Mouse (Mus musculus) heart, embryonic 16.5 days (tissue): ENCODE results near the gene Stpg2. TPM values are rescaled to one million over a fixed set of nuclear protein-coding genes. Genes with fewer than 3 reads are reported as not detected.
"Not testable (repeated sequence)": the region's sequence is repeated elsewhere in the genome, so short reads cannot be mapped to it uniquely, and the experiment has no call there.

Source experiments
- ATAC-seq: fragments of 200-750 bp; cut with Nextera tagmentation; replicated peaks from 2 replicates; pipeline ENCODE4 v1.8.0; 2017; ENCODE audit warnings: moderate number of reproducible peaks; ENCODE audit not compliant: insufficient read depth, low FRiP score; ENCODE audit errors: extremely low read depth
- H3K27ac ChIP-seq: fragments of 300-500 bp; sonication (generic); 2 replicates; pipeline ENCODE4 v1.5.1; 2014; ENCODE audit warnings: mild to moderate bottlenecking, low read length, control low read depth, moderate library complexity
- H3K27me3 ChIP-seq: fragments of 300-500 bp; sonication (generic); 2 replicates; pipeline ENCODE4 v1.6.1; 2014; ENCODE audit warnings: low read length, mixed read lengths; ENCODE audit not compliant: control insufficient read depth, insufficient read depth
- H3K36me3 ChIP-seq: fragments of 300-500 bp; sonication (generic); 2 replicates; pipeline ENCODE4 v1.6.1; 2014; ENCODE audit not compliant: control insufficient read depth, insufficient read depth
- H3K4me1 ChIP-seq: fragments of 300-500 bp; sonication (generic); 2 replicates; pipeline ENCODE4 v1.6.1; 2014; ENCODE audit warnings: low read length, mixed read lengths; ENCODE audit not compliant: control insufficient read depth, insufficient read depth
- H3K4me2 ChIP-seq: fragments of 300-500 bp; sonication (generic); 2 replicates; pipeline ENCODE4 v1.6.1; 2014; ENCODE audit warnings: low read depth, mild to moderate bottlenecking, control low read depth, low read length
- H3K4me3 ChIP-seq: fragments of 300-500 bp; sonication (generic); 2 replicates; pipeline ENCODE4 v1.5.1; 2014; ENCODE audit warnings: mild to moderate bottlenecking, control low read depth, low read length
- H3K9ac ChIP-seq: fragments of 300-500 bp; sonication (generic); 2 replicates; pipeline ENCODE4 v1.6.1; 2014; ENCODE audit warnings: low read length, control low read depth
- H3K9me3 ChIP-seq: fragments of 300-500 bp; sonication (generic); replicated peaks from 2 replicates; pipeline ENCODE4 v1.6.1; 2016; ENCODE audit warnings: low read length; ENCODE audit not compliant: control insufficient read depth
- WGBS: fragments of 180-500 bp; shearing (Covaris S2); extraction: QIAGEN DNeasy Blood & Tissue Kit; methylation state at CpG from one replicate; pipeline ENCODE4 v1.1.7; 2014; 5-methylcytosine and 5-hydroxymethylcytosine counted together
- polyA plus RNA-seq: library from polyadenylated mRNA; unstranded; fragments of >200 nt; fragmentation: Nextera tagmentation; extraction: Ambion mirVana; gene quantifications from 2 replicates; pipeline ENCODE4 v1.2.1, GENCODE M21; 2015

The Stpg2 gene
- polyA plus RNA-seq, 1 experiment from 2014 or later = 0.09 TPM

- Histone ChIP-seq H3K9me3 (no peaks in the 10 kb centered on the region), H3K9ac (no peak overlapping the region), H3K4me2 (no peak overlapping the region), H3K4me3 (no peak overlapping the region), H3K4me1 (no peaks in the 10 kb centered on the region), H3K36me3 (no peaks in the 10 kb centered on the region), H3K27ac (no peak overlapping the region), H3K27me3 (no peaks in the 10 kb centered on the region)
- no peak for ATAC-seq
- WGBS = 88% methylated on average over 2 of the region's 2 CpGs
Observed at GRCm38 (mm10) chr3:139578496-139578895, 373.0 kb downstream of the Stpg2 start.

- H3K9me3 ChIP-seq = no peaks in the 10 kb centered on the region
- H3K4me1 ChIP-seq = no peaks in the 10 kb centered on the region
- no peak overlapping the region for H3K4me2 ChIP-seq
- no peak overlapping the region for H3K9ac ChIP-seq
- no peaks in the 10 kb centered on the region for H3K27me3 ChIP-seq
- no peak overlapping the region for H3K4me3 ChIP-seq
- H3K36me3 ChIP-seq = no peaks in the 10 kb centered on the region
- H3K27ac ChIP-seq = no peak overlapping the region
- ATAC-seq = no peak
Observed at GRCm38 (mm10) chr3:139581298-139581697, 375.8 kb downstream of the Stpg2 start.

- Histone ChIP-seq H3K9me3 (no peaks in the 10 kb centered on the region; the same call in 1 of the 2 replicates), H3K9ac (no peak overlapping the region), H3K4me1 (no peaks in the 10 kb centered on the region), H3K4me2 (no peak overlapping the region), H3K36me3 (no peaks in the 10 kb centered on the region), H3K27ac (no peak overlapping the region), H3K27me3 (no peaks in the 10 kb centered on the region), H3K4me3 (no peak overlapping the region)
- ATAC-seq = no peak
- WGBS = 71% methylated on average over 3 of the region's 3 CpGs
Observed at GRCm38 (mm10) chr3:139599508-139599907, 394.0 kb downstream of the Stpg2 start.

- ATAC-seq, H3K4me3 ChIP-seq, H3K4me2 ChIP-seq, H3K4me1 ChIP-seq, H3K27me3 ChIP-seq, H3K36me3 ChIP-seq, H3K27ac ChIP-seq, H3K9me3 ChIP-seq, H3K9ac ChIP-seq: not testable (repeated sequence)
Observed at GRCm38 (mm10) chr3:139608267-139608666, 402.8 kb downstream of the Stpg2 start.

GRCm38 (mm10) chr3:139614641-139615040 is 409.1 kb downstream of the Stpg2 start:
- ATAC-seq = no peak
- Histone ChIP-seq H3K4me1 (no peaks in the 10 kb centered on the region), H3K4me2 (no peak overlapping the region), H3K9me3 (no peaks in the 10 kb centered on the region), H3K4me3 (no peak overlapping the region), H3K9ac (no peak overlapping the region), H3K36me3 (no peaks in the 10 kb centered on the region), H3K27ac (no peak overlapping the region), H3K27me3 (no peaks in the 10 kb centered on the region)
- WGBS = 62% methylated on average over 3 of the region's 3 CpGs

GRCm38 (mm10) chr3:139615791-139616190 is 410.3 kb downstream of the Stpg2 start:
- H3K4me1 ChIP-seq = no peaks in the 10 kb centered on the region
- WGBS = 83% methylated on average over 7 of the region's 7 CpGs
- H3K27ac ChIP-seq = no peak overlapping the region
- H3K9me3 ChIP-seq = no peaks in the 10 kb centered on the region
- ATAC-seq = no peak
- no peak overlapping the region for H3K4me3 ChIP-seq
- no peak overlapping the region for H3K4me2 ChIP-seq
- H3K27me3 ChIP-seq = no peaks in the 10 kb centered on the region
- H3K36me3 ChIP-seq = no peaks in the 10 kb centered on the region
- no peak overlapping the region for H3K9ac ChIP-seq

GRCm38 (mm10) chr3:139637887-139638286 is 432.4 kb downstream of the Stpg2 start:
- no peaks in the 10 kb centered on the region for H3K36me3 ChIP-seq
- no peaks in the 10 kb centered on the region for H3K9me3 ChIP-seq
- no peaks in the 10 kb centered on the region for H3K4me1 ChIP-seq
- 83% methylated on average over 8 of the region's 8 CpGs for WGBS
- H3K27me3 ChIP-seq = no peaks in the 10 kb centered on the region
- H3K27ac ChIP-seq = no peak overlapping the region
- H3K9ac ChIP-seq = no peak overlapping the region
- ATAC-seq = no peak
- no peak overlapping the region for H3K4me3 ChIP-seq
- no peak overlapping the region for H3K4me2 ChIP-seq

- ATAC-seq = no peak
- no peak overlapping the region for H3K4me2 ChIP-seq
- no peak overlapping the region for H3K4me3 ChIP-seq
- no peaks in the 10 kb centered on the region for H3K27me3 ChIP-seq
- WGBS = 62% methylated on average over 4 of the region's 4 CpGs
- no peaks in the 10 kb centered on the region for H3K36me3 ChIP-seq
- H3K4me1 ChIP-seq = no peaks in the 10 kb centered on the region
- H3K9ac ChIP-seq = no peak overlapping the region
- H3K9me3 ChIP-seq = no peaks in the 10 kb centered on the region
- H3K27ac ChIP-seq = no peak overlapping the region
Observed at GRCm38 (mm10) chr3:139651505-139651904, 446.0 kb downstream of the Stpg2 start.

- 78% methylated on average over 4 of the region's 4 CpGs for WGBS
- no peak for ATAC-seq
Observed at GRCm38 (mm10) chr3:139659416-139659815, 453.9 kb downstream of the Stpg2 start.

GRCm38 (mm10) chr3:139662241-139662640 is 456.7 kb downstream of the Stpg2 start:
- no peaks in the 10 kb centered on the region for H3K4me1 ChIP-seq
- H3K27ac ChIP-seq = no peak overlapping the region
- no peaks in the 10 kb centered on the region for H3K9me3 ChIP-seq
- no peaks in the 10 kb centered on the region for H3K27me3 ChIP-seq
- H3K9ac ChIP-seq = no peak overlapping the region
- H3K4me2 ChIP-seq = no peak overlapping the region
- no peaks in the 10 kb centered on the region for H3K36me3 ChIP-seq
- no peak overlapping the region for H3K4me3 ChIP-seq
- ATAC-seq = no peak

More at GRCm38 (mm10) chr3:139659416-139659815, 453.9 kb downstream of the Stpg2 start:
- Histone ChIP-seq H3K9ac (no peak overlapping the region), H3K4me3 (no peak overlapping the region), H3K9me3 (no peaks in the 10 kb centered on the region), H3K36me3 (no peaks in the 10 kb centered on the region), H3K4me1 (no peaks in the 10 kb centered on the region), H3K4me2 (no peak overlapping the region), H3K27ac (no peak overlapping the region), H3K27me3 (no peaks in the 10 kb centered on the region)
